Mouse (Mus musculus): ENCODE measurements around the gene Plekha3.

- no peak for TF ChIP-seq CTCF (IDR thresholded peaks at IDR 0.05; ENCODE audit: low read depth)
- no peak for TF ChIP-seq EP300 (IDR thresholded peaks at IDR 0.05; ENCODE audit: low read depth)
Measured at GRCm38 (mm10) chr2:76671641-76672040, 3.4 kb upstream of the Plekha3 start.

Data from liver, postnatal 0 days (tissue).